Mouse (Mus musculus) granulocyte monocyte progenitor cell, adult 5-6 weeks (primary cell): ENCODE results near the gene Ctrb1. TPM values are rescaled to one million over a fixed set of nuclear protein-coding genes. Genes with fewer than 3 reads are reported as not detected.

Source experiments
- ATAC-seq: replicated peaks from 2 replicates; pipeline ENCODE4 v1.8.0; 2016; ENCODE audit warnings: mild to moderate bottlenecking, moderate TSS enrichment, inconsistent platforms; ENCODE audit not compliant: poor library complexity, severe bottlenecking
- total RNA-seq, 2 experiments: library from RNA; stranded (forward) in 1 of 2; stranded (reverse) in 1 of 2; fragments of 200-712, 200-1000 nt in 1 of 2; fragments of >200 nt in 1 of 2; fragmentation: Nextera tagmentation in 1 of 2; gene quantifications; 2 replicates each; pipeline ENCODE4 v1.2.3; 2014 to 2017

Gene Ctrb1
- total RNA-seq, 2 experiments from 2014 or later, result not detected

- ATAC-seq, result no peak
These were observed 28.1 kb upstream of the Ctrb1 start for GRCm38 (mm10) chr8:111718937-111719336.

- ATAC-seq, result no peak
These were observed 27.1 kb upstream of the Ctrb1 start for GRCm38 (mm10) chr8:111717866-111718265.

DNA sequence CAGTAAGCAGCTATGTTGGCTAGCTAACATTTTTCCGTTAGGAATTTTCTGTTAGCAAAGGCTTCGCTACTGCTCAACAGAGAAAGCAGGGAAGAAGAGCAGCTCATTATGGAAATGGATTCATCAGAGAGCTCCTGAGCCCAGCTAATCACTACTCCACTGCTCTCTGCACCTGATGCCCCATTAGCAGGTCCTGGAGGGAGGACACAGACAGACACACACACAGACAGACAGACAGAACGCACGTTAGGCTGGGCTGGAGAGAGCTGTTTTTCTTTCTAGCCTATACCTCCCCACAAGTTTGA lies 26.6 kb upstream of the Ctrb1 start:
- ATAC-seq, result no peak

DNA sequence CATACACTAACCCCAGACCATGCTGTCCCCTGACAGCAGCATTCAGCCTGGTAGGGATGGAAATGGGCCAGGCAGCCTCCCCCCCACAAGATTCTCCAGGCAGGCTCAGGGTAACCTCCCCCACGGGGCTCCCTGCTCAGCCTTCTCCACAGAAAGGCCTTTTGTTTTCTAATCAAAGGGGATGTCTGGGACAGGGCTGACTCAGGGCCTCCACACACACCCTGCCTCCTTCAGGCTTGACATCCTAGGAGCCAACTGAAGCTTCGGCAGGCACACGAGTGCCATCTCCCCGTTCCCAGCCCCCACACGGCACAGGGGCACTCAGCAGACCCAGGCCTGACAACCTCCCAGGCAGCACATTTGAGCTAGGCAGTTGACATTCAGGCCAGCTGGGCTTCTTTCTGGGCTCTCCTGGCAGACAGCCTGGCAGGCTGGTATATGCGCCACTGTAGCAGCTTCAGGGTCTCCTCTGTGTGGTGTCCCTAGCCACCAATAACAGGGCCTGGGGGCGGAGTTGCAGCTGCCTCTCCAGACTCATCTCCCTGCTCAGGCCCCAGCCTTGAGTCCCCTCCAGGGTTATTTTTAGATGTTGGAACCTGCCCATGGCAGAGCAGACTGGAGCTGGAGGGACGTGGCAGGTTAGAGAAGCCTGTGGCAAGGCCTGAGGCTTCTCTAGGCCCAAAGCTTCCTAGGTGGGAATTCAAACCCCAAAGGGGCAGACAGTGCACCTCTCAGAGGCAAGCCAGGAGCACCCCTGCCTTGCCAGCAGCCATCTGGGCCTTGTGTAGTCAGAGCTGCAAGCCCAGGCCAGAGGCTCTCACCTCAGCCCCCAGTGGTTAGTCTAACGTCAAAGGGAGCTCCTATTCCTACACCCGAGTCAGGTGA lies 26.0 kb upstream of the Ctrb1 start:
- ATAC-seq, result no peak

GRCm38 (mm10) chr8:111715514-111715913 lies 24.7 kb upstream of the Ctrb1 start:
- no peak for ATAC-seq

- ATAC-seq, result no peak
These were observed 23.5 kb upstream of the Ctrb1 start for GRCm38 (mm10) chr8:111714295-111714694.

DNA sequence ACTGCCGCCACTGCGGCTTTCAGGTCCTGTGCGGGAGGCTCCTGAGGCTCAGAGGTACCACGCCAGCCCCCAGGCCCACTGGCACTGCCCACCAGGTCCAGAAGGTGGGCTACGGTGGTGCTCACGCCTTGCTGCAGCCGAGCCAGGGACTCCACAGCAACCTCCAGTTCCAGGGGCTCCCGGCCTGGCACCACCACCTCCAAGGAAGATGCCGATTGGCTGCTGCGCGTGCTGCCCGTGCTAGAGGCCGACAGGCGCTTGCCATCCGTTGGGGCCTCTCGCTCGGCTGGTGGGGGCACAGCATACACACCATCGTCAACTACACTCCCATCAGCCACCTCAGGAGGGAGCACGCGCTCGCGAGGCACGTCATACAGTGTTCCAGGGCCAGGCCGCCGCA lies 23.0 kb upstream of the Ctrb1 start:
- no peak for ATAC-seq

DNA sequence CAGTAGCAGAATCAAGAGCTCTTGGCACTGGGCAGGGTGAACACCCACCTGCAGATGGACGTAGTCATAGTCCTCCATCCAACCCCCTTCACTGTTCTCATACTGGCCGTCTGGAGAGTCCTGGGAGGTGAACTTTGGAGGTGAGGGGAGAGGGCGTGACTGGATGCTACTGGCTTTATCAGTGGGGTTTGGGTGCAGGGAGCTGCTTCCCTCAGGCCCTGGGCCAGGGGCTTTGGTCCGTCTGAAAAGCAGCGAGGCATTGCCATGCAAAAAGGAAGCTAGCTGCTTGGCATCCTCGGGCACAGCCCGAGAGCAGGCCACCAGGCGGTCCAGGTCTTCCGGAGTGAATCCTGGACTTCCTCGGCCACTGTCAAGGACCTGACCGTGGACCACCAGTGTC lies 22.5 kb upstream of the Ctrb1 start:
- ATAC-seq, result no peak

DNA sequence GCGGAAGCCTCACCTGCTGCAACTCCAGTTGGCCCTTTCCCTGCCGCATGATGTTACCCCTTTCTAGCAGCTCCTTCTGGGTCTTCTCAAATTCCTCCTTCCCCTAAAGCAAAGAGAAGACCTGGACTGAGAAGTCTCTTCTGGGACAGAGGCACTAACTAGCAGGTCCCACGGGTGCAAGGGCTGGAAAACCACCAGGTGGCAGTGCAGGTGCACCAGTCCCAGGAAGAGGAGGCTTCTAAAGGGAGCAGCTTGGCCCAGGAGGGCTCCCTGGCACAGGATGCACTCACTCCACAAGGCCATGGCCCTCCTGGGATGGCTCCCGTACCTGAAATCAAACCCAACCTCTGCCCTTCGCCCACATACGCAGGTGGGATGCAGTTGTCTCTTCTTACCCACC lies 21.8 kb upstream of the Ctrb1 start:
- ATAC-seq, result peak; percentile 54

DNA sequence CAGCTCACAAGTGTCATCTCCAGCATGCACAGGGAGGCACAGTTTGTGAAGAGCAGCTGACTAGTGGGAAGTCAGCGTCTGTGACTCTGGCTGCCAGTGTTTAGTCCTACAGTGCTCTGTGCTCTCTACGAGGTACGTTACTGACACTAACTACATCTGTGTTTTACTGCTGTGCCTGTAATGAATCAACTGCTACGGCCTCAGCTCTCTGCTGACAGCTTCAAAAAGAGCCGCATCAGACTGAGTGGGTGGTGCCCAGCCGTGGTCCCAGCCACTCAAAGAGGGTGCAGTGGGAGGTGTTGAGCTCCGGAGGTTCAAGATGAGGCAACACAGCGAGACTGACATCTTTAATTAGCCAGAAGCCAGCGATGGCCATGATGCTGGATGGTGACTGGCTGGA lies 21.3 kb upstream of the Ctrb1 start:
- ATAC-seq, result no peak

DNA sequence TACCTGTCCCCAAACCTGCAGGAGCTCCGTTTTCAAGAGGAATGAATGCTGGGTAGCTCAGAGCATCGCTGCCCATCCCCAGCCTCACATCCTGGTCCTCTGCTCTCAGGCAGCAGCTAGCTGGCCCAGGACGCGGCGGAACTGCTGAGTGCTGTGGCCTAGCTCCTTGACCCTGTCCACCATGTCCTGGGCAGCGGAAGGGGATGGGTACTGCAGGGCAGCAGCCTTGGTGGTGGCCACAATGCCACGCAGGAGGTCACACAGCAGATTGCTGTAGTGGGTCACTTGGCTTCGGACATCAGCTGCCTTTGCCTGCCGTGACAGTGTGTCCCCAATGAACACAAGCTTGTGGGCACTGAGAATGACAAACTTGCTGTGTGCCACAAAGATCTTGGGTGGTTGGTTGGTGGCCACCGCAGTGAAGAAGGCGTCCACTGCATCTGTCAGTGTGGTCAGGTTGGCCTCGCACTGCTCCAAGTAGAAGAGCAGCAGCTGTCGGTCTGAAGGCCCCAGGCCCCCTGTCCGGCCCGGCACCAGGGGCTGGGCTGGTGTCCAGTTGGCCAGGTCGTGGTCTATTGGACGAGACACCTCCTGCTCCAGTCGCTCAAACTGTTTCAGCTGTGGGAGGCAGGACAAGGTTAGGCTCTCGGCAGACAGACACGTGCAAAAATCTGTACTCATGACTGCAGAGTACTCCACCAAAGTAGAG lies 20.1 kb upstream of the Ctrb1 start:
- no peak for ATAC-seq

DNA sequence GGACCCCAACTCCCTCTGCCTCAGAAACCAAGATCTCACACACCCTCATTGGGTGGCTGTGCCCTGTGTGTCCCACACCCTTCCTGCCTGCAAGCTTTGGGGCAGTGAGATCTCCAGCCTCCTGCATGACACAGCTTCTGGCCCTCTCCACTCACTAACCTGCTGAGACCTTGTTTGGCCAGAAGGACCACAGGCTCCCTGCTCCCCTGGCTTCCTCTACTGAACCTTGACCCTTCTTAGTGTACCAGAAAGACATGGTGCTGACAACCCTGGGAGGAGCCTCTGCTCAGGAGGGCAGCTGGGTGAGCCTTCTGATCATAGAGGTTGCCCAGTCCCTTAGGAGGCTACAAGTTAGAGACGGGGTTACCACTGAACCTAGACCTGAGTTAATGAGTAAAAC lies 18.4 kb upstream of the Ctrb1 start:
- ATAC-seq, result no peak

- no peak for ATAC-seq
These were observed 17.5 kb upstream of the Ctrb1 start for GRCm38 (mm10) chr8:111708265-111708664.

DNA sequence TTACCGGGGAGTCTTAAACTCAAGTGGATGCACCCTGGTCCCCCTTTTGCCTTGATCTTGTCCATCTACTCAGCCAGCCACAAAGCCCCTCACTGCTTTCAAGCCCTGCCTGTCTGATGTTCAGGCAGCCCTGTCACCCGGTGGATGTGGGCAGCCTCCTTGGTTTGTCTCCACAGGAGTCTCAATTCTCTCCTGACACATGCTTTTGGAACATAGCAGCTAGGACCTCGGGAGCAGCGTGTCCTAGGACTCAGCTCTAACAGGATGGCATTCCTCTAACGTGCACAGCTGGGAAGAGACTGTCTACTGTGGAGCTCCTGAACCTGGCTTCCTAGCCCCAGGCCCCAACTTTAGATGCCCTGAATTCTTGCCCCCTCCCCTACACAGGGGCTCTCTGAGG lies 14.9 kb upstream of the Ctrb1 start:
- ATAC-seq, result no peak

GRCm38 (mm10) chr8:111705222-111705621 lies 14.4 kb upstream of the Ctrb1 start:
- no peak for ATAC-seq

DNA sequence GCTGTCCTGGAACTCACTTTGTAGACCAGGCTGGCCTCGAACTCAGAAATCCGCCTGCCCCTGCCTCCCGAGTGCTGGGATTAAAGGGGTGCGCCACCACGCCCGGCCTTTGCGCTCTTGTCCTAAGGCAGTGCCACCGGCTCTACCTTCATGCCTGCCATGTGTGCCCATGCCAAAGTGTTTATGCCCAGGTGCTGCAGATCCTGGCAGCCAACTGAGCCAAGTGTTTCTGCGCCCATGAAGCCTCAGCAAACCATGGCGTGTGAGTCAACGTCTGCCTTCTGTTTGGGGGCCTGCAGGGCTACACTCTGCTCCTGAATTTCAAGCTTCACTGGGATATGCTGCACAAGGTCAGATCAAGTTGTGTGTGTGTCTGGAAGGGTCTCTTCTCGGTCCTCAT lies 13.8 kb upstream of the Ctrb1 start:
- no peak for ATAC-seq

DNA sequence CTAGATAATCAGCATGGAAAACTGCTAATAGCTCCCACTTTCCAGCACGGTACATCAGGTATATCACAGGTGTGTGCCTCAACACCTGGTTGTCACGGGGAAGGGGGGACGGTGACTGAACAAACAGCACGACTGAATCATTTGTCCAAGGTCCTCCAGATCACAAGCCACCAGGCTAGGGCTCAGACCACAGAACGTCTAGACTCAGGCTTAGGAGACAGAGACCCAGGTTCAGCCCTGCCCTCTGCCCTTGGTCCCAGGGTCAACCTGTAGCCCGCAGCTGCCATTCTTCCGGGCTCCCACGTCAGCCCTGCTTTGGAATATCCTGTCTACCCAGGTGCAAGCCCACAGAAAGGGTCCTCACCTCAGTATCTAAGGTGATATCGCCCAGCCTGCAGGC lies 10.6 kb upstream of the Ctrb1 start:
- ATAC-seq, result no peak

- ATAC-seq, result no peak
These were observed 9.9 kb upstream of the Ctrb1 start for GRCm38 (mm10) chr8:111700740-111701139.

DNA sequence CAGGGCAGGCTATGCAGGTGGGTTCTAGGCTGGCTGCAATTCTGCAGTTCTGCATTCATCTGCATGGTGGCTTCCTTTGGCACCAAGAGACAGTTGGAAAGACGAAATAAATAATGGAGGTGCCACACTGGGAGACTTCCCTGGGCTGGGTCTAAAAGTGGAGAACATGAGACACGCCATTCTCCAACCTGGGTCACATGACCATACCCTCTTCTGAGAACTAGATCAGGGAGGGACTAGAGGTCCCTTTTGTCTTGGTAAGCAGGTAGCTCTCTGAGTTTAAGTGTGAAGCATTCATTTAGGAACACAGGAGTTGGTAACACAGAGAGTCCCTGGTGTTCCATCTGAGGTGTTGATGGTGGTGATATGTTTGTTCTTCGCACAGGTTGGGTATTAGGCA lies 9.4 kb upstream of the Ctrb1 start:
- no peak for ATAC-seq

DNA sequence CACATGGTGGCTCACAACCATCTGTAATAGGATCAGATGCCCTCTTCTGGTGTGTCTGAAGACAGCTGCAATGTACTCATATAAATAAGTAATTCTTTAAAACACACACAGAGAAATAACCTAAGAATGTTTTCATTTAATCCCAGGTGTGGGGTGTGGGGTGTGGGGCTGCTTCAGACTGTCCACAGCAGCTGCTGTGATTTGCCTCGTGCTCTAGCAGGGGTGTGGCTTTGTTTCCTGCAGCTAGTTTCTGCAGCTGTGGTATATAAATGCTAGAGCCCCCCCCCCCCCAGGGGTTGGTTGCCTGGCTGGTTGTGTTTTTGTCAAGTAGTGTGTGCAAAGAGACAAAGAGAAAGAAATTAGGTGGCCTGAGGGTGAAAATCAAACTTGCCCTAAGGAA lies 8.2 kb upstream of the Ctrb1 start:
- ATAC-seq, result no peak

- ATAC-seq, result no peak
These were observed 6.8 kb upstream of the Ctrb1 start for GRCm38 (mm10) chr8:111697655-111698054.

DNA sequence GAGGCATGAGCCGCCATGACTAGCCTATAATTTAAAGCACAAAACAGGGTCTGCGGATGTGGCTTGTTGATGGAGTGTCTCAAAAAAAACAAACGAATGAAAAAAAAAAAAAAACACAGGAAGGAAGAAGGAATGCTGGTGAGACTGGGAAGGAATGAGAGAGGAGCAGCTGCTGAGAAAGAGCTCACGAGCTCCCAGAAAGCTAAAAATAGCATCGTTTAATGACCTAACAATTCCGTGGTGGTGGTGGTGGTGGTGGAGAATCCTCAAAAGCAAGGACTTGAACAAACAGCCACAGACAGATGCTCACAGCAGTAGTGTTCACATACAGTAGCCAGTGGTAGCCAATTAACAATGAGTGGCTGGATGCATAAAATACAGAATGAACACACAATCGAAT lies 4.6 kb upstream of the Ctrb1 start:
- no peak for ATAC-seq
